Mouse (Mus musculus) forebrain, embryonic 13.5 days (tissue): ENCODE data around the gene Dglucy. TPM values are rescaled to one million over a fixed set of nuclear protein-coding genes. Genes with fewer than 3 reads are reported as not detected.

Experiments
- ATAC-seq: fragments of 200-750 bp; cut with Nextera tagmentation; 2 replicates; pipeline ENCODE4 v1.8.0; 2017
- H3K27ac ChIP-seq: fragments of 300-500 bp; sonication (generic); 2 replicates; pipeline ENCODE4 v1.5.1; 2015; ENCODE audit warnings: inconsistent platforms, mild to moderate bottlenecking, moderate library complexity
- H3K27me3 ChIP-seq: fragments of 300-500 bp; sonication (generic); 2 replicates; pipeline ENCODE4 v1.6.1; 2015; ENCODE audit warnings: mild to moderate bottlenecking, inconsistent platforms
- H3K36me3 ChIP-seq: fragments of 300-500 bp; sonication (generic); 2 replicates; pipeline ENCODE4 v1.6.1; 2015; ENCODE audit warnings: mild to moderate bottlenecking, inconsistent platforms; ENCODE audit not compliant: poor library complexity, severe bottlenecking
- H3K4me1 ChIP-seq: fragments of 300-500 bp; sonication (generic); 2 replicates; pipeline ENCODE4 v1.6.1; 2015; ENCODE audit warnings: inconsistent platforms
- H3K4me2 ChIP-seq: fragments of 300-500 bp; sonication (generic); 2 replicates; pipeline ENCODE4 v1.6.1; 2015; ENCODE audit warnings: inconsistent platforms, mild to moderate bottlenecking, moderate library complexity
- H3K4me3 ChIP-seq: fragments of 300-500 bp; sonication (generic); 2 replicates; pipeline ENCODE4 v1.5.1; 2015; ENCODE audit warnings: mild to moderate bottlenecking, inconsistent platforms
- H3K9ac ChIP-seq: fragments of 300-500 bp; sonication (generic); 2 replicates; pipeline ENCODE4 v1.6.1; 2015; ENCODE audit warnings: mild to moderate bottlenecking, inconsistent platforms
- H3K9me3 ChIP-seq: fragments of 300-500 bp; sonication (generic); replicated peaks from 2 replicates; pipeline ENCODE4 v1.6.1; 2016; ENCODE audit warnings: inconsistent platforms
- WGBS: fragments of 180-500 bp; shearing (Covaris S2); methylation state at CpG from one replicate; pipeline ENCODE4 v1.1.7; 2015; 5-methylcytosine and 5-hydroxymethylcytosine counted together
- polyA plus RNA-seq: library from polyadenylated mRNA; unstranded; fragments of >200 nt; fragmentation: Nextera tagmentation; extraction: Ambion mirVana; gene quantifications from 2 replicates; pipeline ENCODE4 v1.2.1, GENCODE M21; 2015

Dglucy gene
- polyA plus RNA-seq, 1 experiment from 2014 or later: 1.9 TPM

- Histone ChIP-seq H3K4me1 (no peaks in the 10 kb centered on the region), H3K4me2 (no peak overlapping the region), H3K27ac (no peak overlapping the region), H3K27me3 (no peaks in the 10 kb centered on the region), H3K9me3 (no peaks in the 10 kb centered on the region), H3K36me3 (peaks cover 83% of the 10 kb centered on the region), H3K4me3 (no peak overlapping the region), H3K9ac (no peak overlapping the region)
- ATAC-seq: peak; percentile 66
- WGBS: 73% methylated on average over 14 of the region's 14 CpGs
Measured at GRCm38 (mm10) chr12:100925644-100926619, 147.1 kb downstream of the Dglucy start.

- WGBS: 94% methylated on average over 9 of the region's 9 CpGs
- peaks cover 82% of the 10 kb centered on the region for H3K36me3 ChIP-seq
- no peak for ATAC-seq
Measured at GRCm38 (mm10) chr12:100928286-100928685, 149.4 kb downstream of the Dglucy start.

GRCm38 (mm10) chr12:100931653-100932052, 152.8 kb downstream of the Dglucy start:
- no peak overlapping the region for H3K4me2 ChIP-seq
- no peaks in the 10 kb centered on the region for H3K27me3 ChIP-seq
- H3K4me1 ChIP-seq: no peaks in the 10 kb centered on the region
- H3K27ac ChIP-seq: no peak overlapping the region
- no peak for ATAC-seq
- no peak overlapping the region for H3K9ac ChIP-seq
- no peaks in the 10 kb centered on the region for H3K9me3 ChIP-seq
- no peak overlapping the region for H3K4me3 ChIP-seq
- WGBS: 97% methylated on average over 14 of the region's 14 CpGs
- peaks cover 95% of the 10 kb centered on the region for H3K36me3 ChIP-seq

More at GRCm38 (mm10) chr12:100928286-100928685, 149.4 kb downstream of the Dglucy start:
- H3K4me3 ChIP-seq: no peak overlapping the region
- no peaks in the 10 kb centered on the region for H3K4me1 ChIP-seq
- no peaks in the 10 kb centered on the region for H3K9me3 ChIP-seq
- no peaks in the 10 kb centered on the region for H3K27me3 ChIP-seq
- no peak overlapping the region for H3K4me2 ChIP-seq
- H3K27ac ChIP-seq: no peak overlapping the region
- no peak overlapping the region for H3K9ac ChIP-seq

DNA sequence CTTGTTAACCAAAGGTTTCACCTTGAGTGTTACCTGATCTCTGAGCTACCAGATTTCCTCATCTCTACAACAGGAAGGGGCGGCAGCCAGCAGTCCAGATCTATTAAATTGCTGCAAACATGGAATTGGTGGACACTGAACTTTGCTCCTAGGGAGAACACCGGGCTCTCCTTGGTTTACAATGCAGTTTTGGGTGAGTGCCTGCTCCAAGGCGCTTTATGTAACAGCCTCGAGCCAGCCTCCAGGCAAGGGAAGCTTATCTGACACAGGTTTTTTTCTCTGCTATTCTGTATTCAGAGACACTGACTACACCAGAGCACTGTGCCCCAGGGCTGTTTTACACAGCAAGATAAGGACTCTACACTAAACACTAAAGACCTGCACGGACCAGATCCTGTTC, 155.9 kb downstream of the Dglucy start:
- Histone ChIP-seq H3K4me2 (no peak overlapping the region), H3K27me3 (no peaks in the 10 kb centered on the region), H3K9ac (no peak overlapping the region), H3K4me3 (no peak overlapping the region), H3K27ac (no peak overlapping the region), H3K36me3 (peaks cover 92% of the 10 kb centered on the region), H3K4me1 (no peaks in the 10 kb centered on the region), H3K9me3 (no peaks in the 10 kb centered on the region)
- no peak for ATAC-seq
- 96% methylated on average over 5 of the region's 5 CpGs for WGBS

DNA sequence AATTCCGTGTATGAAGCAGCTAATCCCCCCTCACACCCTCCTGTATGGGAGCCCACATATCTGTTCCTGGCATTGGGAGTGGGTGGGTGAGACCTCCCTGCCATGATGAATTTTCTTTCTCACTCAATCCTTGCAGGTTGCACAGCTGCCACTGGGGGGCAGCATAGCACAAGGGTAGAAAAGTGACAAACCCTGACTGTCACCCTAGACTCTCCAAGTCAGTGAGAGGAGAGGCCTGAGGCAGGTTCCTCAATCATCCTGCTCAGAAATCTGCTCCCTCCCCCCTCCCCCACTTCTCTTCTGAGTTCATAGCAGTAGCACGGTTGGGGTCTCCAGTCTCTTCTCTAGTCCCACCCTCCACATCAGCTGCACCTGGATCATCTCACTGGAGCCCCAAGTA, 157.3 kb downstream of the Dglucy start:
- no peaks in the 10 kb centered on the region for H3K27me3 ChIP-seq
- H3K4me1 ChIP-seq: no peaks in the 10 kb centered on the region
- H3K36me3 ChIP-seq: peaks cover 92% of the 10 kb centered on the region
- H3K9me3 ChIP-seq: no peaks in the 10 kb centered on the region
- no peak overlapping the region for H3K4me3 ChIP-seq
- no peak overlapping the region for H3K9ac ChIP-seq
- ATAC-seq: peak; percentile 61
- H3K27ac ChIP-seq: no peak overlapping the region
- WGBS: 20% methylated on average over 2 of the region's 2 CpGs
- no peak overlapping the region for H3K4me2 ChIP-seq

DNA sequence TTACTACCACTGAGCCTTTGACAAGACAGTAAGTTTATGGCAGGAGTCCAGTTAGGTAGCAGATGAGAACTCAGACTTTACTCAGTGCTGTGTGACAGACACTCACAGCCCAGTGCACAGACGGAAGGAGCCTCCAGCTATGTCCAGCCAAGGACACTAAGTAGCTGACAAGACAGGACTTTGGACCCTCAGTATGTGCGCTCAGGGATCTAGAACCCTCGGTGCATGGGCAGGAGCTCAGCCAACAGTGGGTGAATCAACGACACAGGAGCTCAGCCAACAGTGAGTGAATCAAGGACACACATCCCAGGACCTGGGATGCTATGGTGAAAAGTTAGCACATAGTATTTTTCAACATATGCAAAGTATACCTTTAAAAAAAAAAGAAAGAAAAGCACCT, 157.9 kb downstream of the Dglucy start:
- peaks cover 92% of the 10 kb centered on the region for H3K36me3 ChIP-seq
- ATAC-seq: no peak; the same call in 1 of the 2 replicates
- 87% methylated on average over 4 of the region's 4 CpGs for WGBS
- no peaks in the 10 kb centered on the region for H3K27me3 ChIP-seq
- H3K4me1 ChIP-seq: no peaks in the 10 kb centered on the region
- H3K4me2 ChIP-seq: no peak overlapping the region
- no peak overlapping the region for H3K4me3 ChIP-seq
- no peak overlapping the region for H3K27ac ChIP-seq
- no peaks in the 10 kb centered on the region for H3K9me3 ChIP-seq
- H3K9ac ChIP-seq: no peak overlapping the region

- Histone ChIP-seq H3K4me3 (no peak overlapping the region), H3K27ac (0 out of 2 replicates have a peak overlapping the region, but pooled peaks have one; percentile 5), H3K9me3 (no peaks in the 10 kb centered on the region), H3K4me2 (no peak overlapping the region), H3K9ac (no peak overlapping the region), H3K4me1 (no peaks in the 10 kb centered on the region), H3K36me3 (peaks cover 92% of the 10 kb centered on the region), H3K27me3 (no peaks in the 10 kb centered on the region)
- 79% methylated on average over 21 of the region's 21 CpGs for WGBS
- peak; percentile 23 for ATAC-seq
Measured at GRCm38 (mm10) chr12:100937441-100938360, 158.8 kb downstream of the Dglucy start.

DNA sequence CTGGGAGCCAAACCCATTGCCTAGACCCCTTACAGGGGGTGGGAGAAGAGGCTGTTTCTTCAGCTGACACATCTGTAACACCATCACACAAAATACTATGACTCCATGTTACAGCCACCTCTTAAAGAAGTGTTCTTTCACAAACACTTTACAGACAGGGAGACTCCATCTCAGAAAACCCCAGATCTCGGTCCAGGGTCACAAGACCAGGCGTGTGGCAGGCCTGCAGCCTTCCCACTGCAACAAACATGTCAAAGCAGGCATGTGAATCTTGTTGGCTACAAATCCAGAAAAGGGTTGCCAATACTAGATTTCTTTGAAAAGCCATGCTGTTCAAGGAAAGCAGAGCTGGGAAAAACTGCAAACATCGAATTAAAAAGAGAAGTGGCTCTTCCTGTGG, 162.5 kb downstream of the Dglucy start:
- Histone ChIP-seq H3K4me1 (no peaks in the 10 kb centered on the region), H3K9ac (no peak overlapping the region), H3K27ac (no peak overlapping the region), H3K27me3 (no peaks in the 10 kb centered on the region), H3K4me3 (no peak overlapping the region), H3K4me2 (no peak overlapping the region), H3K36me3 (peaks cover 96% of the 10 kb centered on the region), H3K9me3 (no peaks in the 10 kb centered on the region)
- WGBS: 96% methylated on average over 3 of the region's 3 CpGs
- ATAC-seq: no peak

GRCm38 (mm10) chr12:100943146-100943545, 164.3 kb downstream of the Dglucy start:
- WGBS: 89% methylated on average over 4 of the region's 4 CpGs
- Histone ChIP-seq H3K4me3 (no peak overlapping the region), H3K9me3 (no peaks in the 10 kb centered on the region), H3K27ac (no peak overlapping the region; the same call in 1 of the 2 replicates), H3K4me1 (no peaks in the 10 kb centered on the region), H3K9ac (no peak overlapping the region), H3K4me2 (no peak overlapping the region), H3K36me3 (peaks cover 96% of the 10 kb centered on the region), H3K27me3 (no peaks in the 10 kb centered on the region)
- no peak for ATAC-seq

GRCm38 (mm10) chr12:100944921-100945336, 166.1 kb downstream of the Dglucy start:
- Histone ChIP-seq H3K4me3 (no peak overlapping the region), H3K27ac (no peak overlapping the region), H3K4me1 (no peaks in the 10 kb centered on the region), H3K36me3 (peaks cover 98% of the 10 kb centered on the region), H3K4me2 (no peak overlapping the region), H3K9me3 (no peaks in the 10 kb centered on the region), H3K9ac (no peak overlapping the region), H3K27me3 (no peaks in the 10 kb centered on the region)
- WGBS: 86% methylated on average over 21 of the region's 21 CpGs
- no peak for ATAC-seq

DNA sequence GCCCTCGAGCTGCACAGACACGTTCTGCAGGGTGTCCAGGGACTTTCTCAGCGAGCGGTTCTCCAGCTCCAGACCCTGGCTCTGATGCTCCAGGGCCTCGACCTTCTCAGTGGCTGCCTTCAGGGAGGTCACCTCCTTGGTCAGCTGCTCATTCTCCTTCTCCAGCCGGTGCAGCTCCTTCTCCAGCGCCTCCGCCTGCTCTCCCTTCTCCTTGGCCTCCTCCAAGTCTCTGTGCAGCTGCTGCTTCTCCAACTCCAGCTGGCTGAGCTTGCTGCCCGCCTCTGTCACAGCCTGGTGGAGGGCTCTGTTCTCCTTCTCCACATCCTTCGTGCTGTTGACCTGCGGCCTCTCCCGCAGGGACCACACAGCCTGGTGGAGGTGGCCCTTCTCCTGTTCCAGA, 166.6 kb downstream of the Dglucy start:
- Histone ChIP-seq H3K27me3 (no peaks in the 10 kb centered on the region), H3K9ac (no peak overlapping the region), H3K36me3 (peaks cover 95% of the 10 kb centered on the region), H3K4me2 (no peak overlapping the region), H3K4me3 (no peak overlapping the region), H3K9me3 (no peaks in the 10 kb centered on the region), H3K4me1 (no peaks in the 10 kb centered on the region), H3K27ac (no peak overlapping the region)
- no peak for ATAC-seq
- 90% methylated on average over 12 of the region's 12 CpGs for WGBS

- WGBS: 92% methylated on average over 12 of the region's 12 CpGs
- Histone ChIP-seq H3K4me3 (no peak overlapping the region), H3K27me3 (no peaks in the 10 kb centered on the region), H3K9ac (no peak overlapping the region), H3K36me3 (peaks cover 90% of the 10 kb centered on the region), H3K4me1 (no peaks in the 10 kb centered on the region), H3K4me2 (no peak overlapping the region), H3K27ac (no peak overlapping the region), H3K9me3 (no peaks in the 10 kb centered on the region)
- no peak for ATAC-seq
Measured at GRCm38 (mm10) chr12:100945948-100946347, 167.1 kb downstream of the Dglucy start.
